Mouse (Mus musculus) lung, adult 2 months (tissue): ENCODE measurements around the gene Zkscan17.

Experiments
- CTCF ChIP-seq: fragments of 200-500 bp; IDR thresholded peaks from 2 replicates; pipeline ENCODE4 v1.5.1; 2011; ENCODE audit warnings: mild to moderate bottlenecking, low read length, control low read depth; ENCODE audit not compliant: insufficient read depth
- POLR2A ChIP-seq: fragments of 200-500 bp; IDR thresholded peaks from 2 replicates; pipeline ENCODE4 v1.6.1; 2011; ENCODE audit warnings: low read depth, mild to moderate bottlenecking, control low read depth, low read length, borderline replicate concordance; ENCODE audit errors: extremely low read depth

GRCm38 (mm10) chr11:59569306-59569705, 42.8 kb upstream of the Zkscan17 start:
- TF ChIP-seq POLR2A (no peak), CTCF (peak; percentile 58)
